Mouse (Mus musculus) embryonic fibroblast, embryonic 13.5 days (primary cell): Measurements from ENCODE around the gene Clpx. TPM values are rescaled to one million over a fixed set of nuclear protein-coding genes. Genes with fewer than 3 reads are reported as not detected.

Source experiments
- H3K27ac ChIP-seq: 2 replicates; pipeline ENCODE4 v1.5.1; 2012; ENCODE audit warnings: low read length, control low read depth, inconsistent platforms; ENCODE audit not compliant: insufficient read depth
- H3K4me1 ChIP-seq: 2 replicates; pipeline ENCODE4 v1.6.1; 2011; ENCODE audit warnings: low read length; ENCODE audit not compliant: control insufficient read depth, insufficient read depth
- H3K4me3 ChIP-seq: 2 replicates; pipeline ENCODE4 v1.5.1; 2011; ENCODE audit warnings: mild to moderate bottlenecking, control low read depth, low read length; ENCODE audit not compliant: insufficient read depth
- CTCF ChIP-seq: IDR thresholded peaks from 2 replicates; pipeline ENCODE4 v1.5.1; 2011; ENCODE audit warnings: mild to moderate bottlenecking, control low read depth, low read length, moderate library complexity, borderline replicate concordance; ENCODE audit not compliant: insufficient read depth
- POLR2A ChIP-seq: IDR thresholded peaks from 2 replicates; pipeline ENCODE4 v1.6.1; 2011; ENCODE audit warnings: low read depth, mild to moderate bottlenecking, control low read depth, low read length, moderate library complexity
- polyA plus RNA-seq: library from polyadenylated mRNA; stranded (reverse); fragments of >200 nt; gene quantifications from 2 replicates; pipeline ENCODE4 v1.2.4, GENCODE M21; 2011; ENCODE audit warnings: low read depth; ENCODE audit not compliant: missing spikeins, insufficient read length

The Clpx gene
- polyA plus RNA-seq = 25.8 and 35.4 TPM in 2 replicates

GRCm38 (mm10) chr9:65293973-65294715 lies at the start of gene Clpx:
TSS of gene Clpx (plus strand) at chr9:65294260.
- H3K27ac ChIP-seq = peak within 1 kb of the TSS; percentile 93
- peaks cover 5% of the 10 kb centered on the region for H3K4me1 ChIP-seq
- H3K4me3 ChIP-seq = peak within 1 kb of the TSS; percentile 99
- TF ChIP-seq CTCF (no peak), POLR2A (peak; percentile 94)

- TF ChIP-seq CTCF (no peak), POLR2A (no peak)
- Histone ChIP-seq H3K4me1 (no peaks in the 10 kb centered on the region), H3K4me3 (no peak overlapping the region), H3K27ac (no peak overlapping the region)
Observed at GRCm38 (mm10) chr9:65247502-65248376, 46.3 kb upstream of the Clpx start.

- Histone ChIP-seq H3K4me3 (no peak overlapping the region), H3K4me1 (no peaks in the 10 kb centered on the region), H3K27ac (no peak overlapping the region)
- TF ChIP-seq CTCF (no peak), POLR2A (no peak)
Observed at GRCm38 (mm10) chr9:65248377-65248690, 45.7 kb upstream of the Clpx start.

GRCm38 (mm10) chr9:65252026-65252425 lies 42.0 kb upstream of the Clpx start:
- Histone ChIP-seq H3K27ac (no peak overlapping the region), H3K4me3 (no peak overlapping the region), H3K4me1 (no peaks in the 10 kb centered on the region; the same call in 1 of the 2 replicates)
- TF ChIP-seq CTCF (no peak), POLR2A (no peak)

- no peak for TF ChIP-seq POLR2A
- TF ChIP-seq CTCF = no peak
- H3K27ac ChIP-seq = no peak overlapping the region
Observed at GRCm38 (mm10) chr9:65255906-65256600, 38.0 kb upstream of the Clpx start.

GRCm38 (mm10) chr9:65257218-65257910 lies 36.7 kb upstream of the Clpx start:
- Histone ChIP-seq H3K27ac (no peak overlapping the region), H3K4me3 (no peak overlapping the region), H3K4me1 (no peaks in the 10 kb centered on the region; the same call in 1 of the 2 replicates)
- TF ChIP-seq CTCF (no peak), POLR2A (no peak)

More at GRCm38 (mm10) chr9:65255906-65256600, 38.0 kb upstream of the Clpx start:
- no peak overlapping the region for H3K4me3 ChIP-seq
- H3K4me1 ChIP-seq = no peaks in the 10 kb centered on the region; the same call in 1 of the 2 replicates

GRCm38 (mm10) chr9:65259366-65259765 lies 34.7 kb upstream of the Clpx start:
- TF ChIP-seq CTCF (no peak), POLR2A (no peak)
- no peaks in the 10 kb centered on the region for H3K4me1 ChIP-seq
- H3K27ac ChIP-seq = no peak overlapping the region
- no peak overlapping the region for H3K4me3 ChIP-seq

GRCm38 (mm10) chr9:65261591-65262230 lies 32.3 kb upstream of the Clpx start:
- Histone ChIP-seq H3K4me1 (no peaks in the 10 kb centered on the region), H3K27ac (no peak overlapping the region), H3K4me3 (no peak overlapping the region)
- TF ChIP-seq CTCF (no peak), POLR2A (no peak)
